Mouse (Mus musculus) testis, adult 2 months (tissue): Measurements from ENCODE around the gene Sema5a.

Experiments used
- CTCF ChIP-seq: fragments of 200-500 bp; IDR thresholded peaks from 2 replicates; pipeline ENCODE4 v1.5.1; 2012; ENCODE audit warnings: low read depth, mild to moderate bottlenecking, inconsistent platforms, low read length, moderate library complexity; ENCODE audit not compliant: control insufficient read depth, insufficient read depth, insufficient replicate concordance
- POLR2A ChIP-seq: fragments of 200-500 bp; IDR thresholded peaks from 2 replicates; pipeline ENCODE4 v1.6.1; 2012; ENCODE audit warnings: low read depth, mild to moderate bottlenecking, inconsistent platforms, low read length, moderate library complexity; ENCODE audit not compliant: control insufficient read depth

DNA sequence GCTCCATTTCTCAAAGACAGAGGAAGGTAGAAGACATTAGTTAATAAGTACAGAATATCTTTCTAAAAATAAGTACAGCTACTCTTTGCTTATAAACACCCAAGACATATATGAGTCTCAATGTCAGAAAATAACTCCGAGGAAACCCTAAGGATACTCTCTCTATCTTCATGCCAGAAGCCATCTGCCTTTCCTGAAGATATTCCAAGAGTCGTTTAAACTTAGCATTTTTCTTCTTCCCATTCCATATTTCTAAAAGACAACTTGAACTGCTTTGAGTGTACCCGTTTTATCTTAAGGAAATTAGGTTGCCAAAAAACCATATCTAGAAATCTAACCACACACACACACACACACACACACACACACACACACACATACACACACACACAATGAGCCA is 4.5 kb upstream of the Sema5a start:
- no peak for TF ChIP-seq CTCF
- no peak for TF ChIP-seq POLR2A
